Mouse (Mus musculus): ENCODE data around the gene Sipa1l3. TPM values are rescaled to one million over a fixed set of nuclear protein-coding genes. Genes with fewer than 3 reads are reported as not detected.

Sipa1l3 gene
- polyA plus RNA-seq, 1 experiment from 2014 or later = 10.4 TPM

DNA sequence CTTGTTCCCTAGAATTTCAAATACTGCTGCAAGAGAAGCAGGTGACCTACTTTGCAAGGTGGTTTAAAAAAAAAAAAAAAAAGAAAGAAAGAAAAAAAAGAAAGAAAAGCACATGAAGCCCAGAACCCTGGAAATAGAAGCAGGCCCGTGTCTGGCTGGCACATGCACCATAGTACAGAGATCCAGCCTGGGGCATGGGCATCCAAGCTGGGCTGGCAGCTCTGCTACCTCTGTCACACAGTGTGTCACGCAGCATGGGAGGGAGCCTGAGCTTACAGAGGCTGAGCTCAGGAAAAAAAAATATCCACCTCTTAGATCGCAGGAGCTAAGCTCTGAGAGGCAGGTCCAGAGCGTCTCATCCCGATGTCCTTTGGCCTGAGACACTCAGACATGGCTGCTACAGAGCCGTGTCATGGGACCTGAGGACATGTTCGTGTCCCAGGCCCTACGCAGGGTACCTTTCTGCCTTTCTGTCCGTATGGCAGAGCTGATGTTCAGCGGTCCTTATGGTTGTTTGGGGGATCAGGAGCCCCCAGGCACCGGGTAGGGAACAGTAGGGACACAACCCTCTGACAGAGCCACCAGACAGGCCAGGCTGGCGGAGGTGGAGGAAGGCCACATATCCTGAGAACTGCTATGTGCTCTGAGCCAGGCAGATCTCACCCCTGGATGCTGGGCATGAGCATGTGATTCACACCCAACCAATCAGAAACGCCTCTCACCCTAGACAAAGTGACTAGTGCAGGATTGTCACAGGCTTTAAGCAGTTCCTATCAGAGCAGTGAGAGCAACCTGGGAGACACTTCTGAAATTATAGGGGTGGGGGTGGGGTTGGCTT, 151.1 kb downstream of the Sipa1l3 start:
- H3K9me3 ChIP-seq = no peaks in the 10 kb centered on the region
- 0 out of 2 replicates have a peak, but pooled peaks cover 8% of the 10 kb centered on the region for H3K4me1 ChIP-seq
- peaks cover 5% of the 10 kb centered on the region; the same call in 1 of the 2 replicates for H3K36me3 ChIP-seq
- 0 out of 2 replicates have a peak, but pooled peaks cover 11% of the 10 kb centered on the region for H3K27me3 ChIP-seq (ENCODE audit: insufficient read depth, poor library complexity, severe bottlenecking)
- 76% methylated on average over 13 of the region's 13 CpGs for WGBS
- DNase-seq (ENCODE audit: low spot score) = no peak
- no peak overlapping the region for H3K27ac ChIP-seq
- no peak overlapping the region for H3K4me3 ChIP-seq

DNA sequence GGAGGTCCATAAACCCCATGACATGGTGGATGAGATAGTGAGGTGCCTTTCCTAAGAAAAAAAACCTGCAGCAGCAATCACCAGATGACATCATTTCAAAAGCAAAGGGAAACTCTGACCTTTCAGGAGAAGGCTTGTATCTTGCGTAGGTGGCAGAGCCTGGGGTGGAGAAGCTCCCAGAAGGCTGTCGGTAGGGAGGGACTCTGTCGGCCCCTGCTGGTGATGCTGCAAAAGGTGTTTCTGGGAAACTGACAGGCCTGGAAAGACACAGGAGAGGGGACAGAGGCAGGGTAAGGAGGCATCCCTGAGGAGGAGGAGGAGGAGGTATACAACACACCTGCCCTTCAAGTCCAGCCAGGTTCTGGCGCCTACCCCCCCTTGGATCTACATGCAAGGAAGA, 154.4 kb downstream of the Sipa1l3 start:
- 18% methylated on average over 4 of the region's 4 CpGs for WGBS
- Histone ChIP-seq H3K36me3 (peaks cover 5% of the 10 kb centered on the region; the same call in 1 of the 2 replicates), H3K4me3 (no peak overlapping the region), H3K27ac (no peak overlapping the region), H3K27me3 (ENCODE audit: insufficient read depth, poor library complexity, severe bottlenecking) (0 out of 2 replicates have a peak, but pooled peaks cover 5% of the 10 kb centered on the region), H3K4me1 (0 out of 2 replicates have a peak, but pooled peaks cover 8% of the 10 kb centered on the region), H3K9me3 (no peaks in the 10 kb centered on the region)
- peak; percentile 85 for DNase-seq (ENCODE audit: low spot score)

DNA sequence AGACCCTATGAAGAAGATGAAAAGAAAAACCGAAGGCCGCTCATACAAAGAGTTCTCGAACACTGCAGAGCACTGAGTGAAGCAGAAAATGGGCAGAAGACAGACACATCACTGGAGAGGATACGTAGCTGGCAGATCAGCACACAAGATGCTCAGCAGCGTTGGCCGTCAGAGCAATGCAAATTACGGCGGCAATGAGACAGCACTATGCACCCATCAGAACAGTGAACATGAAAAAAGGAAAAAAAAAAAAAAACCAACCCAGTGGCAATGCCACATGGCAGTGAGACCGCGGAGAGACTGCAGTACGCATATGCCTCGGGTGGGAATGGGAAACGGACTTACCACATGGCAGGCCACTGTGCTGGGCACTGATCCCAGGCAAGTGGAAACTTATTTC, 156.9 kb downstream of the Sipa1l3 start:
- H3K4me3 ChIP-seq = no peak overlapping the region
- WGBS = 94% methylated on average over 13 of the region's 13 CpGs
- no peaks in the 10 kb centered on the region for H3K9me3 ChIP-seq
- H3K27ac ChIP-seq = no peak overlapping the region
- DNase-seq (ENCODE audit: low spot score) = no peak
- H3K4me1 ChIP-seq = no peaks in the 10 kb centered on the region
- no peaks in the 10 kb centered on the region for H3K27me3 ChIP-seq (ENCODE audit: insufficient read depth, poor library complexity, severe bottlenecking)
- H3K36me3 ChIP-seq = peaks cover 8% of the 10 kb centered on the region; the same call in 1 of the 2 replicates

DNA sequence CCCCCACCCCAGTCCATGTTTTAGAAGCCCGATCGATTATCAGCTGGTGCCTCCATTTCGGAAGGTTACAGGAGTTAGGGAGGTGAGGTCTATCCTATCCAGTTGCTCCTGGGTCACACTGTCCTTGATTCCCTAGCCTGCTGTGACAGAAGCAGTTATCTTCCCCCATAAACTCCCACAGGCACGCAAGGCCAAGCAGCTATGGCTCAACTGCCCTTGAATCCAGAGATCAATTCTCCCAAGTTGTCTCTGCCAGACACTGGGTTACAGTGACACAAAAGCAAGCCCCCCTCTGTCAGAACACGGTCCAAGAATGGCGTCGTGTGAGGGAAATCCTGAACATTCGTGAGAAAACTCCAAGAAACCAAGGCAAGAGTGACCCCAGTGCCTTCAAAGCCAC, 163.0 kb downstream of the Sipa1l3 start:
- Histone ChIP-seq H3K9me3 (no peaks in the 10 kb centered on the region), H3K36me3 (peaks cover 12% of the 10 kb centered on the region), H3K27me3 (ENCODE audit: insufficient read depth, poor library complexity, severe bottlenecking) (peaks cover 11% of the 10 kb centered on the region; the same call in 1 of the 2 replicates), H3K4me1 (no peaks in the 10 kb centered on the region), H3K4me3 (no peak overlapping the region), H3K27ac (no peak overlapping the region)
- no peak for DNase-seq (ENCODE audit: low spot score)
- WGBS = 86% methylated on average over 8 of the region's 8 CpGs

DNA sequence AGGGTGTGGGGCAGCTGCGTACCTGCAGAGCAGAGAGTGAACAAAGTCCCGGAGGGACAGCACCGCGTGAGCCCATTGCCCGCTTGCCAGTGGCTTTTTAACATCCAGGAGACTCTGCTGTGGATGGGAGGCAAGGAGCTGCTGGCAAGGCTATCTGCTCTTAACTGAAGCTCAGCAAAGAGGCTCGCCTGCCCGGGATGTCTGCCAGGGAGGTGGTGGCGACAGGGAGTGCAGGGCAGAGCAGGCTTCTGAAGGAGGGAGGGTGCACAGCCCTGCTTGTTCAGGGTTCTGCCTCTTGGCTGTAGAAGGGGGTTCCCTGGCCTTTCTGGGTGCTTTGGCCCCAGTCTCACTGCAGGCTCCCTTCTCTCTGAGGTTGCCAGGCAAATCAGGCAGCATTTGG, 164.3 kb downstream of the Sipa1l3 start:
- no peaks in the 10 kb centered on the region for H3K9me3 ChIP-seq
- WGBS = 84% methylated on average over 8 of the region's 8 CpGs
- no peaks in the 10 kb centered on the region for H3K4me1 ChIP-seq
- H3K27ac ChIP-seq = no peak overlapping the region
- H3K27me3 ChIP-seq (ENCODE audit: insufficient read depth, poor library complexity, severe bottlenecking) = peaks cover 14% of the 10 kb centered on the region; the same call in 1 of the 2 replicates
- H3K4me3 ChIP-seq = no peak overlapping the region
- DNase-seq (ENCODE audit: low spot score) = no peak
- peaks cover 16% of the 10 kb centered on the region for H3K36me3 ChIP-seq

DNA sequence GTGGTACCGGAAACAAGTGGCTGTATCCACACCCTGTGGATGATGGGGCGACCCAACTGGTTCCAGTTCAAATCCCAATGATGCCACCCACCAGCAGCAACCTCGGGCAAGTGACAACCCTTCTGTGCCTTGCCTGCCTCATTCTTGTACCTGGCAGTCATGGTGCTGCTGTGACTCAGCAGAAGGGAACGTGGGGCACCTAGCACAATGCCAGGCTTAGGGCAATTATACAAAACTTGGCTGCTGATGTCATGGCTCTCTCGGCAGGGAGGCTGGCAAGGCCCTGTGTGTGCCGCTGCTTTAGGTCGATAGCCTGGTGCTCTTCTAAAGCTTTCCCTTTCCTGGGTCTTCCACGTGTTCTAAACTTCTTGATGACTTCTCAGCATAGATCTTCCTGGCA, 166.2 kb downstream of the Sipa1l3 start:
- DNase-seq (ENCODE audit: low spot score) = no peak
- H3K4me1 ChIP-seq = no peaks in the 10 kb centered on the region
- peaks cover 21% of the 10 kb centered on the region for H3K36me3 ChIP-seq
- no peak overlapping the region for H3K4me3 ChIP-seq
- no peak overlapping the region for H3K27ac ChIP-seq
- H3K9me3 ChIP-seq = no peaks in the 10 kb centered on the region
- peaks cover 14% of the 10 kb centered on the region; the same call in 1 of the 2 replicates for H3K27me3 ChIP-seq (ENCODE audit: insufficient read depth, poor library complexity, severe bottlenecking)
- 87% methylated on average over 8 of the region's 8 CpGs for WGBS

DNA sequence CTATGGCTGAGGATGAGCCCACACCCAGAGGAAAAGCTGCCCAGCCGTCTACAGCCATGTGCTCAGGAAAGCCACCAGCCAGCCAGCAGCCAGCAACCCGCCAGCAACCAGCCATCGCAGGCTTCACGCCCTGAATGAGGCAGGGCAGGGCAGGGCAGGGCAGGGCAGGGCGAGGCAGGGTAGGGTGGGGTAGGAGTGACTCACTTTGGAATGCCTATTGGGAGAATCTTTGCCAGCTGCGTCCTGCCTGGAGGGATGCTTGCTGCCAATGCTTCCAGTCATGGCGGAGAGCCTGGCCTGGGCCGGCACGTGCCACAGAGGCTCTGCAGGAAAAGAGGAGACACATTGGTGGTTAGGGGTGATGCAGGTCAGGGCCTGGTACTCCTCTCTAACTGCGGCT, 168.0 kb downstream of the Sipa1l3 start:
- DNase-seq (ENCODE audit: low spot score) = no peak
- Histone ChIP-seq H3K4me1 (no peaks in the 10 kb centered on the region), H3K9me3 (no peaks in the 10 kb centered on the region), H3K36me3 (peaks cover 21% of the 10 kb centered on the region), H3K4me3 (no peak overlapping the region), H3K27me3 (ENCODE audit: insufficient read depth, poor library complexity, severe bottlenecking) (peaks cover 14% of the 10 kb centered on the region; the same call in 1 of the 2 replicates), H3K27ac (no peak overlapping the region)
- 84% methylated on average over 10 of the region's 10 CpGs for WGBS

DNA sequence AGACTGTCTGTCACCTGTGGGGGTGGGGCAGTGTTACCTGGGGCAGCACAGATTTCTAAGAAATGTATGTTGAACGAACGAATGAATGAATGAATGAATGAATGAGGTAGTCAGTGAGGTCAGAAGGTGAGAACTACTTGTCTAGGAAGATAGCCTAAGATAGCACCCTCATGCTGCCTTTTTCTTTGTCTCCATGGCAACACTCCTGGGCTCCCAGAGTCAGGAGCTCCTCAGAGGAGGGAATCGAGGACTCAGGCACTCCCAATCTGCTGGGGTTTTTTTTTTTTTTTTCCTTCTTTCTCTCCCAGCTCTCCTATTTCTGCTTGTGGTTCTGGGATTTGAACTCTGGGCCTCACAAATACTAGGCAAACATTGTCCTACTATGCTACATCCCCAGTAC, 172.2 kb downstream of the Sipa1l3 start:
- H3K27ac ChIP-seq = no peak overlapping the region
- peaks cover 16% of the 10 kb centered on the region for H3K36me3 ChIP-seq
- no peaks in the 10 kb centered on the region for H3K9me3 ChIP-seq
- no peak for DNase-seq (ENCODE audit: low spot score)
- peaks cover 8% of the 10 kb centered on the region; the same call in 1 of the 2 replicates for H3K27me3 ChIP-seq (ENCODE audit: insufficient read depth, poor library complexity, severe bottlenecking)
- WGBS = 64% methylated on average over 3 of the region's 3 CpGs
- peaks cover 13% of the 10 kb centered on the region for H3K4me1 ChIP-seq
- no peak overlapping the region for H3K4me3 ChIP-seq

DNA sequence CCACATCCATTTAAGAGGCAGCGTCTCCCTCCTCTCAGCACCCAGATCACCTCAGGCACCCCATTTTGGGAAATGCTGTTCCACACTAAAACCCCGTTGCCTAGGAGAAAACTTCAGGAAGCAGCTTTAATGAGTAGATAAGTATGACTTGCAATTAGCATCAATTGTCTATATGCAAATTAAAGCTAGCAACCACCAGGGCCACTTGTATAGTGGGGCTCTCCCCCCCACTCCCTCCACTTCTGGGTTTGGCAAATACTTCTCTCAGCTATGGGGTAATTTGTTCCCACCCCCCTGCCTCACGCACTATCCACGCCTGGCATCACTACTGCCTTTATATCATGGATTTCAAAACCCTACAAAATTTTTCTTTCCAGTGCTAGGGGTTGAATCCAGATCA, 172.9 kb downstream of the Sipa1l3 start:
- Histone ChIP-seq H3K4me1 (peaks cover 20% of the 10 kb centered on the region), H3K27ac (no peak overlapping the region), H3K9me3 (no peaks in the 10 kb centered on the region), H3K4me3 (no peak overlapping the region), H3K36me3 (peaks cover 13% of the 10 kb centered on the region), H3K27me3 (ENCODE audit: insufficient read depth, poor library complexity, severe bottlenecking) (peaks cover 4% of the 10 kb centered on the region; the same call in 1 of the 2 replicates)
- 87% methylated on average over 4 of the region's 4 CpGs for WGBS
- no peak for DNase-seq (ENCODE audit: low spot score)

DNA sequence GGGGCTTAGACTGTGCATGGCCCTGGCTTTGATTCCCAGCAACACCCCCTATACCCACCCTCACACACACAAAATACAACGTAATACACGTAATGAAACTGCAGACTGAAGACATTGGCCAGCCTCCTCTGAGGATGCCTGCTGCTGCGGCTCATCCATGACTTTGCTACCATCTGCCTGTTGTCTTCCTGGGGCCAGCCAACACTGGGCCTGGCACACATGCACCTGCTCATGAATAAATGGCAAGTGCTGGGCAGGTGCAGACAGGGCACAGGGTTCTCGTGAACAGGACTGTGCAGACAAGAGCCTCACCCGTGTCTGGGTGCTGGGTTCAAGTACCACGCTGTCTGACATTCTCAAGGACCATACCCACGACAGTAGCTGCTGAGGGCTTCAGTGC, 174.7 kb downstream of the Sipa1l3 start:
- no peak for DNase-seq (ENCODE audit: low spot score)
- H3K4me3 ChIP-seq = no peak overlapping the region
- WGBS = 91% methylated on average over 7 of the region's 7 CpGs

DNA sequence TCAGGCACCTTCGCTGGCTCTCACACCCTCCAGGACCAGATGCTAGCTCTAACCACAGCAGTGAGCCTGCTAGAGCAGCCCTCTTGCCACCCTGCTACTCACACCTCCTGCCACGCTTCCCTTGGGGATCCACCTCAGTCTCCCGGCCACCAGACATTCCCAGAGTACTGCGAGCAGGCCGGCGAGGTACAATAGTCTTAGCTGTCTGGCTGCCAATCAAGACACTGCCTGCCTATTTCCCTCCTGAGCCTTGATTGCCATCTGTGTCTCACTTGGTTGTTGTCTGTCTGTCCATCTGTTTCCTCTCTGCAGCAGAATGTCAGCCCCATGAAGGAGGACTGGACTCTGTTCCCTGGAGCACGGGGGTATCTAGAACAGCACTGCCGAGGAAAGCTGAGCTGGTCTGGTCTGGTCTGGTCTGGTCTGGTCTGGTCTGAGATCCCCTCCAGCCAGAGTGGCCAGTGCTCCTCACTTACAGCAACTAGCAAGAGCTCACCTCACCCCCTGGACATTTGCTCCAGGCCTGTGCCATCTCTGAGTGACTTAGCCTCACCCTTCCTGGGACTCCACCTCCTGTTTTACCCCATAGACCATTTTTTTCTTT, 175.8 kb downstream of the Sipa1l3 start:
- H3K9me3 ChIP-seq = no peaks in the 10 kb centered on the region
- H3K27ac ChIP-seq = peak overlapping the region; percentile 63; the same call in 1 of the 2 replicates
- whole genome bisulfite sequencing = 49% methylated on average over 8 of the region's 8 CpGs
- H3K27me3 ChIP-seq (ENCODE audit: insufficient read depth, poor library complexity, severe bottlenecking) = no peaks in the 10 kb centered on the region; the same call in 1 of the 2 replicates
- DNase-seq (ENCODE audit: low spot score) = no peak
- H3K4me1 ChIP-seq = peaks cover 29% of the 10 kb centered on the region
- no peaks in the 10 kb centered on the region for H3K36me3 ChIP-seq
- H3K4me3 ChIP-seq = no peak overlapping the region

More for the DNA sequence above, 174.7 kb downstream of the Sipa1l3 start:
- Histone ChIP-seq H3K27me3 (ENCODE audit: insufficient read depth, poor library complexity, severe bottlenecking) (no peaks in the 10 kb centered on the region; the same call in 1 of the 2 replicates), H3K4me1 (peaks cover 29% of the 10 kb centered on the region), H3K9me3 (no peaks in the 10 kb centered on the region), H3K36me3 (0 out of 2 replicates have a peak, but pooled peaks cover 8% of the 10 kb centered on the region), H3K27ac (no peak overlapping the region)

DNA sequence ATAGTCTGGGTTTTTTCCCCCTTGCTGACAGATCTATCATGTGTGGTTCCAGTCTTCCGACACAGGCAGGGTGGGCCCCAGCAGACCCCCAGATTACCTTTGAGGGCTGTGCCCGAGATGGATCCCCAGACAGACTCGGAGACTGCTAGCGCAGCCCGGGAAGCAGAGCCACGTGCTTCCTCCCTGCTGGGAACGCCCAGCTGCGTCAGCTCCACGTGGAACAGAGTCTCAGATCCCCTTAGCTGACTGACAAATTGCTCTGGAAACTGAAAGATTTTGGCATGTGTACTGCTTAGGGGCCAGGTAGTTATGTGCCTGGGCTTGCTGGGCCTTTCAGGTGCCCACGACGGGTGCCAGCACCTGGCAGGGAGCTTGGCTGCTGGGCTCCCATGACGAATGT, 176.7 kb downstream of the Sipa1l3 start:
- 59% methylated on average over 12 of the region's 12 CpGs for WGBS
- no peaks in the 10 kb centered on the region for H3K36me3 ChIP-seq
- peaks cover 29% of the 10 kb centered on the region for H3K4me1 ChIP-seq
- DNase-seq (ENCODE audit: low spot score) = no peak
- H3K4me3 ChIP-seq = no peak overlapping the region
- 0 out of 2 replicates have a peak overlapping the region, but pooled peaks have one; percentile 1 for H3K27ac ChIP-seq
- H3K9me3 ChIP-seq = no peaks in the 10 kb centered on the region
- no peaks in the 10 kb centered on the region; the same call in 1 of the 2 replicates for H3K27me3 ChIP-seq (ENCODE audit: insufficient read depth, poor library complexity, severe bottlenecking)

DNA sequence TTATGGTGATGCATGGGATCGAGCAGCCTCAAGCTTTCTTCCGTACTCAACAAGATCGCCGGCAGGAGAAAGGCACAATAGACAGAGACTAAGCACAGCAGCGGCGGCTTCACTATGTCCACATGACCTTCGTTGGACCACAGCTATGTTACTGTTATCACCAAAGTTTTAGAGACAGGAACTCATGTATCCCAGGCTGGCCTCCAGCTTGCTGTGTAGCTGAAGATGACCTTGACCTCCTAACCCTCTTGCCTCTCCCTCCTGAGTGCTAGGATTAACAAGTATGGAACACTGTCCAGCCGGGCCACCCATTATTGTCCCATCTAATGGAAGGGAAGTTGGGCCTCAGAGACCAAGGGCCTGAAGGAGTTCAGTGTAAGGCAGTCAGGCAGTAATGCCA, 177.6 kb downstream of the Sipa1l3 start:
- 78% methylated on average over 8 of the region's 8 CpGs for whole genome bisulfite sequencing
- no peak overlapping the region for H3K27ac ChIP-seq

More for the DNA sequence above, 177.6 kb downstream of the Sipa1l3 start:
- Histone ChIP-seq H3K4me3 (no peak overlapping the region), H3K4me1 (peaks cover 29% of the 10 kb centered on the region), H3K9me3 (no peaks in the 10 kb centered on the region), H3K36me3 (no peaks in the 10 kb centered on the region), H3K27me3 (ENCODE audit: insufficient read depth, poor library complexity, severe bottlenecking) (no peaks in the 10 kb centered on the region; the same call in 1 of the 2 replicates)
- no peak for DNase-seq (ENCODE audit: low spot score)

Data from heart, embryonic 10.5 days (tissue).